Mouse (Mus musculus) CD4-positive helper T cell, adult 2 months (primary cell): ENCODE results near the gene Lrmda.

Experiments
- DNase-seq: peaks from one replicate; pipeline ENCODE4 v3.0.0-alpha.2; 2012; ENCODE audit warnings: low read depth, missing footprints, low spot score

Gene Lrmda

DNA sequence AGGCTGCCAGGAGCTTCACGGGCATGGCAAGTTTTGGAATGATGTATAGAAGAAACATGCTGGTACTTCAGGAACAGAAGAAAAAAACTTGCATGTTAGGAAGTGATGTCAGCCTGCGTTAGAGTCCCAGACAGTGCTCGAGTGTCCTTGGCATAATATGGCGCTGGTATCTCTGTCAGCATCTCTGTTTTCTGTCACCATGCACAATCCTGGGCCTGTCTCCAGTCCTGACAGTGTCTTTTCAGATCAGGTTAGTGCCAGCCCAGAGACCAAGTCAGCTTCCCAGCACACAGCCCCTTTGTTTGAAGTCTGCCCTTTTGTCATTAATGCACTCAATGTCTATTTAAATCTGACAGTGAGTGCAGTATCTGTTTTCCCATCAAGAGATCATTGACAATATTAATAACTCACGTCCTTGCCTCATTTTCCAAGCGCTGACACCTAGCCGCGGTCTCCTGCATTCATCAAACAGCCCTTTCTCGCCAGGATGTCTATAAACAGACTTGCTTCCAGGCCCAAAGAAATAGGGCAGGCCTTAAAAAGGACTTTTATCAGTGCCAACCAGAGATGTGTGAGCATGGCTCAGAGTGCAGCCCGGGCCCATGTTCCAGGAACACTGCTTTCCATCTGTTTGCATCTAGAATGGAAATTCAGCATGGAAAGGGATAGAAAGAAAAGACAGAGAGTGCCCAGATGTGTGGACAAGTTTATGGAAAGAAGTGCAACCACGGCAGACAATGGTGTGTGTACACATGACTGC is 1033.5 kb downstream of the Lrmda start:
- DNase-seq, result no peak

DNA sequence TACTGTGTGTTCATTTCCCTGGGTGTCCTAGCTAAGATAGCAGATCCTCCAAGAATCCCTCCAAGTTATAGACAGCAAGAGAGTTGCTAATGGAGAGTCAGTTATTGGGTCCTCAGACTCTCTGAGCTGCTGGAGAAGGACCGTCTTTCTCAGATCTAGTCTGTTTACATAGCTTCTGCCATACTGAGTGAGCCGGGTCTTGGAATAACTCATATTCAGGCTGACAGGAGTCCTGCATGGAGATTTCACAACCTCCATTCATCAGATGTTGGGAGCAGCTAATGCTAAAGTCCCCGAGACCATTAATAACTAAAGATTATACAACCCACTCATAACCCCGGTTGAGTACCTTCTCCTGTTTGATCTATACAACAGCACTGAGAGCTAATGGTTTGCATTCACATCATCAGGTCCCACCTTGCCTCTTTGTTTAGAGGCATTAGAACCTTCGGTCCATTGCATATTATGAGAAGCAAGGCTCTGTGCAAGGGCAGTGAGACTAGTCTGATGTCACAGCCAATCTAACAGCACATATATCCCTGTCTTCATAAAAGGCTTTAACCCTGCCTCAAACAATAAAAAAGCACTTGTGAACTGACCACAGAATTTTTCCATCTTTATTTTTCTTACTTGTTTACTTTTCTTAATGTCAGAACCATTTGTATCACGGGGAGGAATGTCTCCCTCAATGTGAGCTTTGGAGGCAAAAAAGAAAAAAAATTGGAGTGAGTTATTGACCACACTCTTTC is 1037.9 kb downstream of the Lrmda start:
- no peak for DNase-seq

DNA sequence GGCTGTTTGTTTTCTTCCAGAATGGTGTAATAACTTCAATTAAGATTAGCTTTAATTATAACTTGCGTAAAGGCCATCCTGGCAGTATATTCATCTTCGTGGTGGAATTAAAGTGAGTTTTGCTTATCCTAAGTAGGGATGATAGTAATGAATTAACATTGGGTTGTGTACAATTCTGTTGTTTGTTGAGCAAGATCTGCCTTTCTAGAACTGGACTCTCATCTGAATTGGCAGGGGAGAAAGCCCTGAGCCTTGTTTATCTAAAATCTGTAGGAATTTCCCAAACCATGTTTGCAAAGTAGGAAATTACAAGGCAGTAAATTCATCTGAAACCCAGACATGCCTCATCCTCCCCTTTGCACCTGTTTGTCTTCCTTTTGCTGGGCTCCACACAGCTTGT is 1038.5 kb downstream of the Lrmda start:
- no peak for DNase-seq

- DNase-seq, result no peak
Measured at GRCm38 (mm10) chr14:23078719-23079118, 1059.2 kb downstream of the Lrmda start.

- DNase-seq, result no peak
Measured at GRCm38 (mm10) chr14:23084241-23084773, 1064.8 kb downstream of the Lrmda start.

- DNase-seq, result no peak
Measured at GRCm38 (mm10) chr14:23084797-23085196, 1065.3 kb downstream of the Lrmda start.

DNA sequence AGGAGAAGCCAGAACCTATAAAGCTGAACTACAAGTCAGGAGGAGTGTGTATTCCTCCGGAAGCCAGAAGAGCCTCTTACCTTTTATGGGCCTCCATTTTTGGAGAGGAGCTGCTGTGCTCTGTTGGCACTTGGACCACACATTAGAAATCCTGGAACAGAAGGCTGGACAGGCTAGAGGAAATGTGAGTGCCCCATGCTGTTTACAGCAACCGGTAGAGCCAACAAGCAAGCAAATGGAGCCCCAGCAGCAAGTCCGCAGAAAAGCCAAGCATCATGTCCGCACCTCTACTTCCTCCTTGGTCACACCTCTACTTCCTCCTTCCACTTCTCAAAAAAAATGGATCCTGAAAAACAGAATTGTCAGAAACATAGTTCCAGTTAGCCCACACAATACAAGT is 1073.8 kb downstream of the Lrmda start:
- DNase-seq, result no peak

DNA sequence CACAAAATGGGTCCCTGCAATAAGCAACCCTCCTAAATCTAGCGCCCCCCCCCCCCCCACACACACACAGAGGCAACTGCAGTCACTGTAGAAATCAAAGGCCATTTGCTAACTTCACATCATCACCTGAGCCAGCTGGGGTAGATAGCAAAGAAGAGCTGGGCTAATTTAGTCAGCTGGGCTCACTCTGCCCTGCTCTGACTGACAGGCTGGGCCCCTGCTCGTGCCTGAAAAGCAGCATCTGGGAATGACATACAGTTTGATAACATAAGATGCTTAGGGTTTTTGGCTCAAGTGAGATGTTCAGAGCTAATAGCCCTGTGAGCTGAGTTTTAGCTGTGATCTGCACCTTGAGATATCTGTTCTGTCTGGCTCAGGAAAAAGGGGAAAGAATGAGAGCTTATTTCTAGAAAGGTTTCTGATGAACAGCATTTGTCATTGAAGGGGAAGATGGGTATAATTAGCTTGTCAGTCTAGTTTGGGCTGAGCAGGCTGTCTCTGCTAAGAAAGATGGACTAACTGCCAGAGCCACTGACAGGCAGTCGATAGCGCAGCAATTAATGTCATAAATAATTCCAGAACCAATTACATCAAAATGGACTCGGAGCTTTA is 1075.1 kb downstream of the Lrmda start:
- DNase-seq, result no peak

DNA sequence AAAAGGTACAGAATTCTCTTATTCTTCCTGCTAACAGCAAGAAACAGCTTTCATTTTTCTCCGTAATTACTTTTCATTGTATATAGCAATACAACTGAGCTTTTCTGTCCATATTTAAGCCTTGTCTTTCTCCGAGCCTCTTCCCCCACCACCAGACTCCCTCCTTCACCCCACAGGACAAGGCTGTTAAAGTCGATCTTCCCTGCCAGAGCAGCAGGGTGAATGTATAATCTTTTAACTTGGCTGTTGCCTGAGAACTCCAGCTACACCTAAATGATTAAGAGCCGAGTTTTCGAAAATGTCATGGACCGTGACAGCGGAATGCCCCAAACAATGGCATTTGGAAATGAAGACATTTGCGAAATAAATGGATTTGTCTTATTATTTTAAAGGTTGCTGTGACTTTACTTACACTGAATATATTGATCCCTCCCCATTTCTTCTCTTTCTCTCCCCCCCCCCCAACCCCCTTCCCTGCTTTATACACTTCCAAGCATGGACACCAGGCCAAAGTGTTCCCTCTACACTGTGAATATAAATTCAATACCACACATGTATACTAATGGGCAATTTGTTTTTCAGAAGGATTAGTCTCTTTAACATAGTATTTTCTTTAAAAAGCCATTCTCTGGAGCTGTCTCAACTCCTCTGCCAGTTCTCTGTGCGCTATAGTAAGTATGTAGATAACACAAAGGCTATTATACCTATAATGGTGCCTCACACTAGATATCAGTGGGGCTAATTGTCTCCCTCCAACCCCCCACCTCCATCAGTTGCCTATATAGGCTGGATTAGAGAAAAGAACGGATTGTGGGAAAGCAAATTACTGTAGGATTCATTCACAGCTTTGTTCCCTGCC is 1075.9 kb downstream of the Lrmda start:
- no peak for DNase-seq

- DNase-seq, result no peak
Measured at GRCm38 (mm10) chr14:23096017-23096336, 1076.5 kb downstream of the Lrmda start.

DNA sequence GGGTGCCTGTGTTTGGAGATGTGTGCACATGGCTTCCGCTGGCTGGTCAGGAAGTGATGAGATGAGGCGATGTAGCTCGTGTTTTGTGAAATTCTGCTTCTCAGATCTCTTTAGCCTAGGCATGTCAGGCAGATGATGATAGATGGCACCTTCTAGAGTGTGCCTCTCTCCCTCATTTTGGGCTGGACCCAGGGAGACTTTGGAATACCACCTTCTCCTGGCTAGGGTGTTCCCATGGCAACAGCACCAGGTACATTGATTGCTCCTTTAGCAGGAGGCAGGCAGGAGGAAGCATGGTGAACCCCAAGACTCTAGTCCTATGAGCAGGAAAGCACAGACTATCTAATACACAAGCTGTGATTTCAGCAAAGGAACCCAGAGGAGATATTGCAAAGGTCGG is 1076.9 kb downstream of the Lrmda start:
- no peak for DNase-seq
